In the genomic region with DNA sequence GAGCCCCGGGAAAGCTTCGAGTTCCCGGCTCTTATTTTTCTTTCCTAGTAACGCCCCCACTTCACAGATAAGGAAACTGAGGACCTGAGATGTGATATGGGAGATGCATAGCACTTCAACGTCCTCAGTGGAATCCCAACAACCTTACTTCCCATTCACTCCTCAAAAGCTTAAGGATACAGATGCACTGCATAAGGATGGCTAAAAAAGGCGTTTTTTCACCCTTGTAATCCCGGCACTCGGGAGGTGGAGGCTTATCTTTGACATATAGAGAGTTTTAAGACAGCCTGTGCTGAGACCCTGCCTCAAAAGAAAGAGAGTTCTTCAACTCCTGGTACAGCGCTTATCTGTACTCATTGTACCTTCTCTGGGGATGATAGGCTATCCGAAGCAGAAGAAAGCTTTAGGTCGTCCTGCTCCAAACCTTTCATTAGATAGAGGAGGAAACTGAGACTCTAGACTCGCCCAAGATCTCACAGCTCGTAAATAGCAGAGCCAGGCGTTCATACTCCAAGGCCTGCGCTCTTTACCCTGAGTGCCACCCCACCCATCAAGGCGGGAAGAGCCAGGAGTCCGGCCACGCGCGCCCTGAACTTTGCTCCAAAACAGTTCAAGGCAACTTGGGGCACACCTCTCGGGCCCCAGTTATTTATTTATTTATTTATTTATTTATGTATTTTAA, we compare ENCODE assay signal across 8 mouse cellular contexts. TPM values are rescaled to one million over a fixed set of nuclear protein-coding genes. Genes with fewer than 3 reads are reported as not detected.
DNase-seq lines count a peak whose midpoint lies in the region; ATAC-seq and TF ChIP-seq lines count a peak whose summit lies in the region.

No protein-coding gene starts in this region.

- 9% methylated on average over 21 of the region's 21 CpGs for WGBS in spleen, adult 2 months
- WGBS in heart, embryonic 13.5 days, result 4% methylated on average over 21 of the region's 21 CpGs
- 4% methylated on average over 21 of the region's 21 CpGs for WGBS in kidney, postnatal 0 days

- H3K27ac ChIP-seq in spleen, adult 2 months (ENCODE audit: insufficient read depth, low read length), result peak overlapping the region; percentile 35; the same call in 1 of the 2 replicates
- H3K27ac ChIP-seq in heart, embryonic 13.5 days (replicated peaks), result peak overlapping the region; percentile 100
- H3K27ac ChIP-seq in kidney, postnatal 0 days, result peak overlapping the region; percentile 99

- peak overlapping the region; percentile 58 for H3K4me3 ChIP-seq in spleen, adult 2 months (ENCODE audit: extremely low read depth, insufficient read depth, insufficient read length)
- H3K4me3 ChIP-seq in heart, embryonic 13.5 days, result peak overlapping the region; percentile 90
- H3K4me3 ChIP-seq in kidney, postnatal 0 days (replicated peaks; ENCODE audit: low read depth, low read length), result peak overlapping the region; percentile 77

- H3K9ac ChIP-seq in heart, embryonic 13.5 days, result peak overlapping the region; percentile 96
- peak overlapping the region; percentile 75; the same call in 1 of the 2 replicates for H3K9ac ChIP-seq in kidney, postnatal 0 days (ENCODE audit: low read depth, low read length)

- H3K36me3 ChIP-seq in spleen, adult 2 months (ENCODE audit: control insufficient read depth, insufficient read depth, low read length), result no peaks in the 10 kb centered on the region
- no peaks in the 10 kb centered on the region for H3K36me3 ChIP-seq in heart, embryonic 13.5 days
- no peaks in the 10 kb centered on the region for H3K36me3 ChIP-seq in kidney, postnatal 0 days (ENCODE audit: insufficient read depth, low read length)

- TF ChIP-seq CTCF in spleen, adult 2 months (IDR thresholded peaks at IDR 0.05; ENCODE audit: extremely low read depth, insufficient read depth, insufficient read length, insufficient replicate concordance), result no peak
- TF ChIP-seq CTCF in kidney, postnatal 0 days (IDR thresholded peaks at IDR 0.05; ENCODE audit: low read depth), result no peak

- no peak for ATAC-seq in heart, embryonic 13.5 days (ENCODE audit: extremely low read depth, insufficient number of reproducible peaks, low FRiP score, low TSS enrichment)
- no peak for ATAC-seq in kidney, postnatal 0 days (replicated peaks; ENCODE audit: low FRiP score, low read depth)

- H3K4me1 ChIP-seq in spleen, adult 2 months (ENCODE audit: control insufficient read depth, insufficient read depth, insufficient read length), result peaks cover 9% of the 10 kb centered on the region
- peaks cover 41% of the 10 kb centered on the region for H3K4me1 ChIP-seq in heart, embryonic 13.5 days
- peaks cover 15% of the 10 kb centered on the region for H3K4me1 ChIP-seq in kidney, postnatal 0 days (replicated peaks; ENCODE audit: insufficient read depth, low read length)

- peak overlapping the region; percentile 95 for H3K4me2 ChIP-seq in heart, embryonic 13.5 days
- peak overlapping the region; percentile 90 for H3K4me2 ChIP-seq in kidney, postnatal 0 days (ENCODE audit: low read length)

- peaks cover 14% of the 10 kb centered on the region for H3K27me3 ChIP-seq in spleen, adult 2 months (ENCODE audit: control insufficient read depth, insufficient read depth, low read length)
- peaks cover 4% of the 10 kb centered on the region; the same call in 1 of the 2 replicates for H3K27me3 ChIP-seq in heart, embryonic 13.5 days (replicated peaks)
- no peaks in the 10 kb centered on the region for H3K27me3 ChIP-seq in kidney, postnatal 0 days (ENCODE audit: insufficient read depth, low read length)

- H3K9me3 ChIP-seq in heart, embryonic 13.5 days, result no peaks in the 10 kb centered on the region
- H3K9me3 ChIP-seq in kidney, postnatal 0 days (replicated peaks; ENCODE audit: low read length), result no peaks in the 10 kb centered on the region

- TF ChIP-seq POLR2A in spleen, adult 2 months (IDR thresholded peaks at IDR 0.05; ENCODE audit: low read depth, low read length), result no peak

- DNase-seq in spleen, adult 2 months (ENCODE audit: low read depth in 1 of 2, low spot score in 2 of 2), result no peak
- no peak for DNase-seq in spleen, postnatal 4 days (ENCODE audit: low spot score in 2 of 2)
- peak; percentile 41 to 50 for DNase-seq in cerebellum, postnatal 14 days
- no peak for DNase-seq in kidney, postnatal 0 days (ENCODE audit: low spot score)
- peak; percentile 61 for DNase-seq in lung, postnatal 36 days
- DNase-seq in urinary bladder, postnatal 36 days (ENCODE audit: low spot score in 2 of 2), result peak; percentile 62 to 81
- DNase-seq in layer of hippocampus, adult 8-10 months (ENCODE audit: low spot score in 2 of 2), result no peak

RNA-seq across cellular contexts. Expression of gene Fosl2, which starts 1.4 kb away (rescaled TPM):
- polyA plus RNA-seq in spleen, adult 2 months (2012; rRNA removed), result 5.0 and 5.1 TPM in 2 replicates
- polyA plus RNA-seq in heart, embryonic 13.5 days (2015; fragmentation: Nextera tagmentation; extraction: Ambion mirVana), result 2.0 TPM in 2 replicates
- polyA plus RNA-seq in kidney, postnatal 0 days (2015; fragmentation: Nextera tagmentation; extraction: Ambion mirVana), result 5.3 and 5.4 TPM in 2 replicates
- 10 to 100 TPM; 42.6 to 75.6 (median 59.2) TPM for total RNA-seq in layer of hippocampus, adult 8-10 months (2022)

Comparison
In these comparisons a context has a peak if more than half of its experiments do, and no peak if none do; other contexts are left out.
1. DNase-seq: peak in cerebellum, postnatal 14 days (2 of 2), lung, postnatal 36 days (single experiment) and urinary bladder, postnatal 36 days (2 of 2); none in spleen, adult 2 months (0 of 2), spleen, postnatal 4 days (0 of 2), kidney, postnatal 0 days (single experiment) and layer of hippocampus, adult 8-10 months (0 of 2).
2. H3K27ac ChIP-seq: peak in every context shown above with its lines; median percentile 100 in heart, embryonic 13.5 days; 99 in kidney, postnatal 0 days; 35 in spleen, adult 2 months.
3. Peak in every context shown above with its lines, with median percentiles within 50 percentile points of each other: H3K4me3 ChIP-seq.